Mouse (Mus musculus): ENCODE measurements at regions not wholly inside any gene's neighbourhood (a gene's known extent, or its start where the extent isn't known, plus 50 kb on each side); places are given as distances from the start of the nearest gene placed in this dataset.

DNA sequence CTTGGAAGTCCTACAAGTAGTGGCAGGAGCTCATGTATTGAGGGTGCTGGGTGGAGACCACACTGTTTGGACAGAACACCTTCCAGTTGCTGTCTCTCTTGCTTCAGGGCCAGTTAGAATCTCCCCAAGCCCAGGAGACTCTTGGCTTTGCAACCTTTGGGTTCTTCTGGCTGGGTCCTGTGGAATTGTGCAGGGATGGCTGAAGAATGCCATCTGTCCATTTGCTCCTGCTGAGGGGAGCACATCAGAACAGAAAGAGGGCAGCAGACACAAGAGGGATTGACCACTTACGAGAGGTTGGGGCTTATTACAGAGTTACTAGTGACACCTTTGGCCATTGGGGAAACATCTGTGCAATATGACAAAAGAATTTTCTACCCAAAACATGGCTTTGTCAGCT, 145.1 kb downstream of the Rps24 start:
- no peak for DNase-seq (ENCODE audit: low spot score)

- DNase-seq (ENCODE audit: low spot score), result no peak
Measured at GRCm38 (mm10) chr14:24641853-24642252, 154.9 kb downstream of the Rps24 start.

DNA sequence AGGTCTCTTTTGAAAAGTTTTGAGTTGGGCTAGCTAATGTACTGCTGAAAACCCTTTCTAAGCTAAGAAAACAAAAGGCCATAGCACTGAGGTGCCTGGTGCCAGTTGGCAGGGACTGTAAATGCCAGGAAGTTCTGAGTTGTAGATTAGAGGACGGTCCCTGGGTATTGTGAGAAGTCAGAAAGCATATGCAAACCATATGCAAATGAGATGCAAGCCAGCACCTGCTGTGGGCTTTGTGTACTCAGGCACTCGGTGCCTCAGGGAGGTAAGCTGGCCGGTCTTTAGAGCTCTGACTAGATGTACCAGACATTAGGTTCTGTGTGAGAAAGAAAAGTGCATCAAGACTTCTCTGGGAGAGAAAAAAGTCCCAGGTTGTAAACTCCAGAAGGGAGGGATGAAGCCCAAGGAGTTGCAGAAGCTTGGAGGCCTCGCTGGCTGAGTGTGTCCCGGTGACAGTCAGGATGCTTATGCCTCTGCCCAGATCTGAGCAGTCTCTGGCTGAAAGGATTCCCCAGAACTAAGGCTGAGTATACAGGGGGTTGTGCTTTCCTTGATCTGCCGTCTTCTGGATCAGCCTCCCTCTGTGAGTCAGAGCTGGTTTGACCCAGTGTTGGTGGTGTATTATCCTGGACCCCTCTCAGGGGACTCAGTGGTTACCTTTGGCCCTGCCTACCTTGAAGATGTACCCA, 157.3 kb downstream of the Rps24 start:
- DNase-seq (ENCODE audit: low spot score), result no peak

DNA sequence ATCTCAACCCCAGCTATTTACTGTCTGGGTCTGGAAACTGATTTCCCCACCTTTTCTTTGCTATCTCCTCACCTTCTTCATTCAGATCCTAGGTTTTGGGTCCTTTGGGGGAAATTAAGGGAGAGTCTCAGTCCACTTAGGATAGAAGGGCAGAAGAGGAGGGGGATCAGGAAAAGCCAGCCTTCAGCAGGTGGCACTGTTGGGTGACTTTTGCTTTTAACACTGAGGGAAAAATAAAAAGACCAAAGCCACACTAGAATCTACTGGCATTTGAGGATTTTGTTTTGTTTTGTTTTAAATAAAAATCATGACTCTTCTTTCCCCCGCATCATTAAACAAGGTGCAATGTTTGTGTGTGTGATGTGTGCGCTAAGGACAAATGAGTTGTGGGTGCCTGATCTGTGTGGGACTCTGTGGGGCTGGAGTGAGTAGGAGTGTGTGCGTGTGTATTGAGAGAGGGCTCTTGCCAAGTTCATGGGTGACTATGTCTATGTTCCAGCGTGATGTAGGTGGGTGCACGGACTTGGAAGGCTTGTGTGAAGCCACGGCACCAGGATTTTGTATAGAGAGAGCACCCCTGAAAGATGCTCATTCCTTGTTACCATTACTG, 159.4 kb downstream of the Rps24 start:
- DNase-seq (ENCODE audit: low spot score), result no peak

DNA sequence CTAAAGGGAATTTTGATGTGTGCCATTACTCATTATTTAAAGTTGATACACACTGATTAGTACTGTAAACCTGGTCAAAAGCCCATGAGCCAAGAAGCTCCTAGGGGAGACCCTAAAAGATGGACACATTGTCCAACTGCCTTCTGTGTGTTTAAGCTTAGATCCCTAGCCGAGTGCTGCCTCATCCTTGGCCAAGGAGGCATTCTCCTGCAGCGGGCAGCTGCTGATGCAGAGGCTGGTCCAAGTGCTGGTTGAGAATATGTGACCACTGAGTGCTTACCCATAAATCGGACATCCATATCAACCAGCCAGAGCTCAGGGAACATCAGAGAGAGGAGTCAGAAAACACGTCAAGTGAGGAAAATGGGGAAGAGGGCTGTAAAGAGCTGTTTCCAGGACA, 160.8 kb downstream of the Rps24 start:
- DNase-seq (ENCODE audit: low spot score), result no peak

GRCm38 (mm10) chr14:24650195-24650901, 163.4 kb downstream of the Rps24 start:
- DNase-seq (ENCODE audit: low spot score), result no peak

DNA sequence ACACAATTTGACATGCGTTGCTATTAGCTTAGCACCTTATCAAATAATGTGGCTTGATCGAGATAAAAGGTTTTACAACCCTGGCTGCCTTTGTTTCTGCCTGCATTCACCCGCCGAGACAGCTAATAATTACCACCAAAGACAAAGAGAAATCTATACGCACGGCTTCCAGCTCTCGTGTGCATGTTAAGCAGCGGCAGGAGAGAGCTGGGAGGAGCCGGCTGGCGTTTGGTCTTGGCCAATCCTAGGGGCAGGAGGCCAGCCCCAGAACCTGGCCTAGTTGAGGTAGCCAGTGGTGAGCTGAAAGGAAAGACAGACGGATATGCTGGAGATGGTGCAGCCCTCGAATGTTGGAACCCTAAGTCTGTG, 164.0 kb downstream of the Rps24 start:
- no peak for DNase-seq (ENCODE audit: low spot score)

DNA sequence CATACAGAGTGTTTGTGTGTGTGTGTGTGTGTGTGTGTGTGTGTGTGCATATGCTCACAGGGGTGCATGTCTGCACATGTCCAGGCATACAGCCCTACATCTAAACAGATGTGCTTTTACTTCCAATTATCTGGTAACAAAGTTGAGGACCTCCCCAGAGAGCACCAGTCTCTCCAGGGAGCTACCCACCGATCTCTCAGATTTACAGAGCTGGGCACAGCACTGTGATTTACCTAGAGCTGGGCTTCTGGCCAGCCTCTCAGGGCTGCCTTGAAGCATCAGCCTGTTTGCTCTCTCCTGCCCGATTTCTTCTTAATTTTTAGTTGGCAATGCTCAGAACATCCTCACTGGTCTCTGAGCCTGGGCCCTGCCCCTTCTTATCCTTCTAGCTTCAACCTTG, 165.7 kb downstream of the Rps24 start:
- DNase-seq (ENCODE audit: low spot score), result no peak

- DNase-seq (ENCODE audit: low spot score), result peak; percentile 16
Measured at GRCm38 (mm10) chr14:24655580-24655979, 168.7 kb downstream of the Rps24 start.

- DNase-seq (ENCODE audit: low spot score), result no peak
Measured at GRCm38 (mm10) chr14:24661797-24662196, 174.9 kb downstream of the Rps24 start.

DNA sequence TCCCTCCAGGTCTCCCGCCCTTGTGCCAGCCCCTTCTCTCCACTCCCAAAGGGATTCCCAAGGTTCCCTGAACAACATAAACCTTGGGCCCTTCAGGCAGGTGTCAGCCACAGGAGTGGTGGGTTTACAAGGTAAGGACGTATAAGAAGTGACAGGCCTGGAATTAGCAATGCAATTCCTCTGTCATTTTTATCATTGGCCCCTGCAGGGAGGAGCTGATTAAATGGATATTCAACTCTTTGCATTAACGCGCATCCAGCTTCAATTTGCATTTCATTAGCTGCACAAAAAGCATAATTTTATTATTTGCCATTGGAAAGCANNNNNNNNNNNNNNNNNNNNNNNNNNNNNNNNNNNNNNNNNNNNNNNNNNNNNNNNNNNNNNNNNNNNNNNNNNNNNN, 178.3 kb downstream of the Rps24 start:
- DNase-seq (ENCODE audit: low spot score), result no peak

Data from lung, postnatal 25 days (tissue).